Mouse (Mus musculus): Measurements from ENCODE around the gene Pigq. TPM values are rescaled to one million over a fixed set of nuclear protein-coding genes. Genes with fewer than 3 reads are reported as not detected.

The Pigq gene
- polyA plus RNA-seq, 1 experiment: 156 TPM

DNA sequence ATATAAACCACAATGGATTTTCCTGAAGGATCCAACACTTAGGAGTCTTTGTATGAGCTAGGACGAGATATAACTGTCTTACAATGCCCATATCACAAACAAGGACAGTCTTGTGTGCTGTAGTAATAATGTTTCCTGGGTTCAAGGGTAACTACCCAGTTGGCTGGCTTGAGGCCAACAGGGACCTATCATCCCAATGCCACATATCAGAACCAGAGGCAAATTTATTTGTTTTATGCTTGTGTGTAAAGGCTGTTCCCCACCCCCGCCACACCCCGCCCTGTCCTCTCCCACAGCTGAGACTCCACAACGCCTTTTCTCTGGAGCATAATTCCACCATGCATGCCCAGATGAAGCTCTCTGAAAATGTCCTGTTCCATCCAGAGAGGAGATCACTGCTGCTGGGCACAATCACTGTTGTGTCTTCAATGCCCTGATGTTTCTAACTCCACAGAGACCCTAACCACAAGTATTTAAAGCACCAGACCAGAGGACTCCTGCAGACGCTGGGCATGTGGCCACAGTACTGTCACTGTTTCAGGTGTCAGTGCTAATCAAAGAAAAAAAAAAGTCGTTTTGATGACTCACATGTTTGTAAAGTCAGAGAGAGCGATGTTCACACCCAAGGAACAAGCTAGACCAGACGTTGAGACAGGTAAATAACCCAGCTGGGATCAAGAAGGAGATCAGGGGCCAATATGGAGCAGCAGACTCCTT is 27.6 kb downstream of the Pigq start:
- no peak overlapping the region for H3K27ac ChIP-seq (ENCODE audit: insufficient read depth, low read length)
- TF ChIP-seq CTCF (IDR thresholded peaks at IDR 0.05; ENCODE audit: extremely low read depth, insufficient read depth, low read length) (no peak), POLR2A (IDR thresholded peaks at IDR 0.05; ENCODE audit: extremely low read depth, insufficient read depth, low read length) (no peak)

DNA sequence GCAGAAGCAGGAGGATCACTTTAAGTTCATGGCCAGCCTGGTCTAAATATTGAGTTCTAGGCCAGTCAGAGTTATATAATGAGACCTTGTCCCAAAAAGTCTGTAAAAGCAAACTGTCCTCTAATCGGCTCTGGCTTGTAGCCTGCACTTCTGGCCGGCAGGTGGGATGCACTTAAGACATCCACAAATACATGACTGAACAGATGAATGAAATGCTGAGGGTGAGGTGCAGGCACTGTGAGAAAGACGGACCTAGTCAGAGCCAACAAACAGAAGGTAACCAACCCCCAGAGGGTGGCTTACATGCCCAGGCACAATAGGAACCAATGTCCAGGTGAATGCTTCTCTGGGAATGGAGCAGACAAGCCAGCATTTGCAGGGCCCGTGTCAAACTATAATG is 30.4 kb downstream of the Pigq start:
- H3K4me1 ChIP-seq (ENCODE audit: control insufficient read depth, insufficient read depth, low read length): peaks cover 25% of the 10 kb centered on the region
- H3K4me3 ChIP-seq (ENCODE audit: insufficient read depth, low read length): no peak overlapping the region
- no peak for TF ChIP-seq CTCF (IDR thresholded peaks at IDR 0.05; ENCODE audit: extremely low read depth, insufficient read depth, low read length)
- TF ChIP-seq POLR2A (IDR thresholded peaks at IDR 0.05; ENCODE audit: extremely low read depth, insufficient read depth, low read length): no peak
- H3K27ac ChIP-seq (ENCODE audit: insufficient read depth, low read length): peak overlapping the region; percentile 26

More for the DNA sequence above, 27.6 kb downstream of the Pigq start:
- Histone ChIP-seq H3K4me3 (ENCODE audit: insufficient read depth, low read length) (peak overlapping the region; percentile 85; the same call in 1 of the 2 replicates), H3K4me1 (ENCODE audit: control insufficient read depth, insufficient read depth, low read length) (peaks cover 19% of the 10 kb centered on the region)

DNA sequence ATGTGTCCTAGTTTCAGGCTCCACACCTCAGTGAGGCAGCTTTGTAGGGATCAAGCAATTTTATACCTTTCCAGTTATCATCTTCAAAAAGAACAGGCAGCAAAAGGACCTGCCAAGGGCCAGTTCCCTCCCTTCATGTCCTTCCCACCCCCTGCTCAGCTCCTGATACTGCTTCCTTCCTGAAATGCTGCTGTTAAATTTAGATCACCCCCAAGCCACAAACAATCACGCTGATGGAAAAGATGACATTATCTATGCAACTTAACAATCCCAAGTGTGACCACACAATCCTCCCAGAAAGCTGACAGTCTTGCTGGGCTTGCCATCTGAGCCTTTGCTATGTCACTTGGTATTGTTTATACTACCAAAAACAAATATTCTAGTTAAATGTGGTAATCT is 30.9 kb downstream of the Pigq start:
- no peak for TF ChIP-seq POLR2A (IDR thresholded peaks at IDR 0.05; ENCODE audit: extremely low read depth, insufficient read depth, low read length)
- TF ChIP-seq CTCF (IDR thresholded peaks at IDR 0.05; ENCODE audit: extremely low read depth, insufficient read depth, low read length): no peak
- peaks cover 25% of the 10 kb centered on the region for H3K4me1 ChIP-seq (ENCODE audit: control insufficient read depth, insufficient read depth, low read length)
- H3K27ac ChIP-seq (ENCODE audit: insufficient read depth, low read length): peak overlapping the region; percentile 26
- no peak overlapping the region for H3K4me3 ChIP-seq (ENCODE audit: insufficient read depth, low read length)

DNA sequence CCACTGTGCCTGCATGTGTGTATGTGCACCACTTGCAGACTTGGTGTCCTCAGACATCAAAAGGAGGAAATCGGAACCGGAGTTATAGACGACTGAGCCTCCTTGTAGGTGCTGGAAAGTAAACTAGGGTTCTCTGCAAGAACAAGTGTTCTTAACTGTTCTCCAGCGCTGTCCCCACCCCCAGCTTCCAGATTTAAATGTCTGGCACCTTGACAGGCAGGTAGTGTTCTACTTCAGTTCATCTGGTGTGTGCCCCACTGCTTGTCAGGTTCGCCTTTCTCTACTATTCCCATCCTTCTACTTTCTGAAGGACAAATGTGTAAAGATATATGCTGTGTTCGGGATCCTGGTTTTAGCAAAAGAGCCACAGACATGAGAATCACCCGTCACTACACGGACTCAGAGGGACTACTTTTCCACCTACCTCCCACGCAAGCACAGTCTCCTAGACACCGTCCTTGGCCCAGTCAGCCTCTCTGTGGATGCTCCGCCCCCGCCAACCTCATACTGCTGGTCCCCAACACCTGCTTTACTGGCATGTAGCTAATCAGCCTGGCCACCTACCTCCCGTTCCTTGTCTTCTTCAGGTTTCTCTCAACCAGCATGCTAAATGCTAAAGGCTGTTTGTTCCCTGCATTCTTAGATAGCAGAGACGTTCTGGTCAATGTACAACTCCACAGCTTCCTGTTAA is 31.4 kb downstream of the Pigq start:
- TF ChIP-seq CTCF (IDR thresholded peaks at IDR 0.05; ENCODE audit: extremely low read depth, insufficient read depth, low read length) (no peak), POLR2A (IDR thresholded peaks at IDR 0.05; ENCODE audit: extremely low read depth, insufficient read depth, low read length) (no peak)
- Histone ChIP-seq H3K27ac (ENCODE audit: insufficient read depth, low read length) (peak overlapping the region; percentile 26), H3K4me1 (ENCODE audit: control insufficient read depth, insufficient read depth, low read length) (peaks cover 25% of the 10 kb centered on the region), H3K4me3 (ENCODE audit: insufficient read depth, low read length) (no peak overlapping the region)

DNA sequence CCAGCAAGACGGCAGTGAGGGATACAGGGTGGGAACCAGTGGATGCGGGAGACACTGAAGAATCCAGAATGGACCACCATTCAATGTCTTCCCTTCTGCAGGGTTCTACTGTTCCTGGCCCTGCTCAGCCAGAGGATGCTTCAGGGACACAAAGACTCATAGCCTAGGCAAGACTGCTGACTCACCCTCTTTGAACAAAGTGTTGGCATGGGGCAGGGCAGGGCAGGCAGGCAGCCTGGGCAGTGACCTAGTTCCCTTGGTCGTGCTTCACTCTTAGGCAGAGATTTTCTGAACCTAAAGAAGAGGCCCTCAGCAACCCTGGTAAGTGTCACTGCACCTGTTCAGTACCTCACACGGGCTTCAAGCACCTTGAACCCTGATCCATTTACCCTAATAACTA is 32.9 kb downstream of the Pigq start:
- Histone ChIP-seq H3K4me1 (ENCODE audit: control insufficient read depth, insufficient read depth, low read length) (peaks cover 30% of the 10 kb centered on the region), H3K27ac (ENCODE audit: insufficient read depth, low read length) (peak overlapping the region; percentile 70), H3K4me3 (ENCODE audit: insufficient read depth, low read length) (no peak overlapping the region)
- TF ChIP-seq CTCF (IDR thresholded peaks at IDR 0.05; ENCODE audit: extremely low read depth, insufficient read depth, low read length) (no peak), POLR2A (IDR thresholded peaks at IDR 0.05; ENCODE audit: extremely low read depth, insufficient read depth, low read length) (no peak)

DNA sequence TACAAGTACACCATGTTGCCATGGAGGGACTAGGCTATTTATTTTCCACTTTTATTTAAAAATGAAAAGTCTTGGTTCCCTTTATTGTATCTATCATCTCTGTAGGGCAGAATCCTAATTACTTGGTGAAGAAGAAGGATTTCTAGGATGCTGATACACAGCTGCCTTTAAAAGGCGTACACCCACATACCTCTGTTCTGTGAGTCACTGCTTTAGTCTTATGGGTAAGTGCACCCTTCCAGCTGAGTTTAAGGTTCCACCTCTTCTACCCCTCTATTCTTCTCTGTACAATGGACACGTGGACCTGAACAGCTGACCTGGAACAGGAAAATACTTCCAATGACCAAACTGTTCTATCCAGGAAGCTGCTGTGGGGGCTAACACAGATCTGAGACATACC is 37.1 kb downstream of the Pigq start:
- TF ChIP-seq POLR2A (IDR thresholded peaks at IDR 0.05; ENCODE audit: extremely low read depth, insufficient read depth, low read length): no peak
- no peak for TF ChIP-seq CTCF (IDR thresholded peaks at IDR 0.05; ENCODE audit: extremely low read depth, insufficient read depth, low read length)
- Histone ChIP-seq H3K27ac (ENCODE audit: insufficient read depth, low read length) (no peak overlapping the region), H3K4me3 (ENCODE audit: insufficient read depth, low read length) (no peak overlapping the region), H3K4me1 (ENCODE audit: control insufficient read depth, insufficient read depth, low read length) (peaks cover 20% of the 10 kb centered on the region)

DNA sequence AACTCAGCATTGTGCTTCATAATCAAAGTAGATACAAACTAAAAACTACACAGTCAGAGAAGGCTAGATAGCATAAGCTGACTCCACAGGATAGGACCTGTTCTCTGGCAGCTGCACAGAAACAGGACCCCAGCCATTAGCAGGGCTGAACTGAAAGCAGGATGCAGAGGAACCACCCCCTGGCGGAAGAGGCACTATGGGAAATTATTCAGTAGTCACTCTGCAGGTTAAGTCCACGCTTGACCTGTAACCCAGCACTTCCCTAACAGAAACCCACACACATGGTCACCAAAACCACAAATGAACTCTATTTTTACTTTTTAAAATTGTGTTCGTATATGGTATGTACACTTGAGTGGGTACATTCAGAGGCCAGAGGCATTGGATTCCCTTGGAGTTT is 41.7 kb downstream of the Pigq start:
- Histone ChIP-seq H3K27ac (ENCODE audit: insufficient read depth, low read length) (no peak overlapping the region), H3K4me3 (ENCODE audit: insufficient read depth, low read length) (no peak overlapping the region), H3K4me1 (ENCODE audit: control insufficient read depth, insufficient read depth, low read length) (peaks cover 12% of the 10 kb centered on the region)
- TF ChIP-seq POLR2A (IDR thresholded peaks at IDR 0.05; ENCODE audit: extremely low read depth, insufficient read depth, low read length) (no peak), CTCF (IDR thresholded peaks at IDR 0.05; ENCODE audit: extremely low read depth, insufficient read depth, low read length) (no peak)

DNA sequence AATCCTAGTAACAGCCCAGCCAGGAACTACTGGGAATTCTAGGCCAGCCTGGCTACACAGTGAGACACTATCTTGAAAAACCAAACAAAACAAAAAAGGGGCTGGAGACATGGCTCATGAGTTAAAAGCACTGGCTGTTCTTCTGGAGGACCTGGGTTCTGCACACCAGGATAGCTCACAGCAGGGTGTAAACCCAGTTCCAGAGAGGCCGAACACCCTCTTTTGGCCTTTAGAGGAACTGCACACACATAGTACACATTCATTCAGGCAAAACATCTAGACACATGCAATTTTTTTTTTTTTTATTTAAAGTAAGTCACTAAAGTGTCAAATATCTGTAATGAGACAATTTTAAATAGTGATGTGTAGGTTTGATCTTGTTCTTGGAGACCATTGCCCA is 44.5 kb downstream of the Pigq start:
- H3K4me1 ChIP-seq (ENCODE audit: control insufficient read depth, insufficient read depth, low read length): peaks cover 2% of the 10 kb centered on the region; the same call in 1 of the 2 replicates
- no peak overlapping the region for H3K4me3 ChIP-seq (ENCODE audit: insufficient read depth, low read length)
- H3K27ac ChIP-seq (ENCODE audit: insufficient read depth, low read length): no peak overlapping the region
- TF ChIP-seq POLR2A (IDR thresholded peaks at IDR 0.05; ENCODE audit: extremely low read depth, insufficient read depth, low read length) (no peak), CTCF (IDR thresholded peaks at IDR 0.05; ENCODE audit: extremely low read depth, insufficient read depth, low read length) (no peak)

DNA sequence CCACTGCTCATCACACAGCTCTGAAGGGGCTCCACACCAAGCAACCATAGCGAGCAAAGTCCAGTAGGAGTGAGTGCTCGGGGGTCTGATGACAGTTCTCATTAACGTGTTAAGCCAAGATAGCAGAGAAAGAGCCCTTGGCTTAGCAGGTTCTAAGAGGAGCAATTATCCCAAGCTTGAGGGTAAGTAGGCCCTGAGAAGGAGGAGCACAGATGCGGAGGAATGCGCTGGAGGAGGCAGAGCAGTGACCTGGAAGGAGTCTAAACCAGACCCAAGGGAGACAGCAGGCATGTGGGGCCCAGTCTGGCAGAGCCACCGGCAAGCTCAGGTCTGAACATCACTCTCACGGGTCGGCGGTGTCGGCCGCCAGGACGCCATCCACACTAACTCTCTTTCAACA is 48.8 kb downstream of the Pigq start:
- Histone ChIP-seq H3K27ac (ENCODE audit: insufficient read depth, low read length) (no peak overlapping the region), H3K4me1 (ENCODE audit: control insufficient read depth, insufficient read depth, low read length) (peaks cover 2% of the 10 kb centered on the region; the same call in 1 of the 2 replicates), H3K4me3 (ENCODE audit: insufficient read depth, low read length) (no peak overlapping the region)
- TF ChIP-seq CTCF (IDR thresholded peaks at IDR 0.05; ENCODE audit: extremely low read depth, insufficient read depth, low read length) (no peak), POLR2A (IDR thresholded peaks at IDR 0.05; ENCODE audit: extremely low read depth, insufficient read depth, low read length) (no peak)

DNA sequence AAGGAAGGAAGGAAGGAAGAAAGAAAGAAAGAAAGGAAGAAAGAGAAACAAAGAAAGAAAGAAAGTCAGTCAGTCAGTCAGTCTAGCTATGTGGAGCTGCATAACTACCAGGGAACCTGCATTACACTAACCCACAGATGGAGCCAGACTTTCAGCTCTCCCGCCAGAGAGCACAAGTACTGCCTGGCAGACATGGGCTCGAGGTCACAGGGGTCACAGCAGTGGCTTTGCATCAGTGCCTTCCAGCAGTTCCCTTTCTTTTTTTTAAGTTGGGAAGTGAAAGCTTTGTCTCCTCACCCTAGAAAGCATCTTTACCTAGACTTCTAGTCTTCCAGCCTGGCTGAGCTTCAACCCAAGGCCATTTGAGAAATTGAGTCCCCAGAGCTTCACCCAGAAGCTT is 49.3 kb downstream of the Pigq start:
- Histone ChIP-seq H3K4me1 (ENCODE audit: control insufficient read depth, insufficient read depth, low read length) (peaks cover 2% of the 10 kb centered on the region; the same call in 1 of the 2 replicates), H3K27ac (ENCODE audit: insufficient read depth, low read length) (no peak overlapping the region), H3K4me3 (ENCODE audit: insufficient read depth, low read length) (no peak overlapping the region)
- no peak for TF ChIP-seq CTCF (IDR thresholded peaks at IDR 0.05; ENCODE audit: extremely low read depth, insufficient read depth, low read length)
- no peak for TF ChIP-seq POLR2A (IDR thresholded peaks at IDR 0.05; ENCODE audit: extremely low read depth, insufficient read depth, low read length)
